Mouse (Mus musculus): ENCODE measurements around the gene Gm30191. TPM values are rescaled to one million over a fixed set of nuclear protein-coding genes. Genes with fewer than 3 reads are reported as not detected.

Gene Gm30191
- not detected in 2 replicates for polyA plus RNA-seq (2016; fragmentation: Nextera tagmentation; extraction: Ambion mirVana)

DNA sequence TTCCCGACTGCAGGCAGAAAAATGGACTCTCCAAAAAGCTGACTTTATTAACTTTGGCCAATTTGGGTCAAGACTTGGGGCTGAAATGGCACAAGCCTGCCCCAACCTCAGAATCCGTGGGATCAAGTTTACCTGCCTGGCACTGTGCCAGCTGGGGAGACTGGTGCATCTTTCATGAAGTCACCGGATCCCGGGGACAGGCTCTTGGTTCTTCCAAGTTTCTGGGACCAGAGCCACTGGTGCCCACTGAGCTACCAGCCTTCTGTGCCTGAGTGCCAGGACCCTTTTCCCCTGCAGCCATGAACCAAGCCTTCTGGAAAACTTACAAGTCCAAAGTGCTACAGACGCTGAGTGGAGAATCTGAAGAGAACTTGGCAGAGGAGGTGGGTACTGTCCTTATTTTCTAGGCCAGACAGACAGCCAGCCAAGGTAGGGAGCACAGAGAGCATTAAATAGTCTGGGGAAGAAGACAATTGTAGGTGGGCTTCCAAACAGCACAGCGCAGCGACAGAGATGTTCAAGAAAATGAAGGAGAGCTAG, at the start of gene Gm30191:
Gene Gm30191 (plus strand): TSS at position 217 of the 540 bp plus-strand sequence.
- peak within 1 kb of the TSS; percentile 93 for H3K4me2 ChIP-seq (replicated peaks)
- peaks cover 38% of the 10 kb centered on the region for H3K4me1 ChIP-seq
- no peak for ATAC-seq (ENCODE audit: insufficient number of reproducible peaks, insufficient read depth, low FRiP score, low TSS enrichment)
- no peak within 1 kb of the TSS for H3K27ac ChIP-seq
- H3K36me3 ChIP-seq = no peaks in the 10 kb centered on the region
- 69% methylated on average over 7 of the region's 7 CpGs for WGBS
- no peaks in the 10 kb centered on the region for H3K9me3 ChIP-seq
- peak within 1 kb of the TSS; percentile 70 for H3K4me3 ChIP-seq
- 0 out of 2 replicates have a peak within 1 kb of the TSS, but pooled peaks have one; percentile 24 for H3K9ac ChIP-seq
- H3K27me3 ChIP-seq = peaks cover 56% of the 10 kb centered on the region

DNA sequence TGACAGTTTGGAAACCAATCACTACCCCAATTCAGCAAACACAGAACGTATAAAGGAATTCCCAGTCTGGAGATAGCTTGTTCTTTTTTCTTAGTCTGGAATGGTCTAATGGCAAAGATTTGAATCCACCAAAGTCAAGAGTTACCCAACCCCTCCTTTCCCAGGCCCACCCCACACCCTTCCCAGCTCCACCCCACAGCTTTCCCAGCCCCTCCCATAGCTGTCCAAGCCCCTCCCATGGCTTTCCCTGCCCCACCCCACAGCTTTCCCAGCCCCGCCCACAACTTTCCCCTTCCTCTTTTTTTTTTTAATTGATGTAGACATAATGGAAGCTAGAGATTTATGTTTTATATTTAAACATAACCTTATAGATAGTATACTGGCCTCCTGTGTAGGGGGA, 47.4 kb upstream of the Gm30191 start:
- no peaks in the 10 kb centered on the region for H3K27me3 ChIP-seq
- H3K27ac ChIP-seq = no peak overlapping the region
- H3K4me2 ChIP-seq (replicated peaks) = no peak overlapping the region
- no peaks in the 10 kb centered on the region for H3K36me3 ChIP-seq
- H3K4me3 ChIP-seq = no peak overlapping the region
- no peaks in the 10 kb centered on the region for H3K9me3 ChIP-seq
- ATAC-seq (ENCODE audit: insufficient number of reproducible peaks, insufficient read depth, low FRiP score, low TSS enrichment) = no peak
- WGBS = 66% methylated on average over 2 of the region's 2 CpGs
- H3K4me1 ChIP-seq = no peaks in the 10 kb centered on the region
- H3K9ac ChIP-seq = no peak overlapping the region

DNA sequence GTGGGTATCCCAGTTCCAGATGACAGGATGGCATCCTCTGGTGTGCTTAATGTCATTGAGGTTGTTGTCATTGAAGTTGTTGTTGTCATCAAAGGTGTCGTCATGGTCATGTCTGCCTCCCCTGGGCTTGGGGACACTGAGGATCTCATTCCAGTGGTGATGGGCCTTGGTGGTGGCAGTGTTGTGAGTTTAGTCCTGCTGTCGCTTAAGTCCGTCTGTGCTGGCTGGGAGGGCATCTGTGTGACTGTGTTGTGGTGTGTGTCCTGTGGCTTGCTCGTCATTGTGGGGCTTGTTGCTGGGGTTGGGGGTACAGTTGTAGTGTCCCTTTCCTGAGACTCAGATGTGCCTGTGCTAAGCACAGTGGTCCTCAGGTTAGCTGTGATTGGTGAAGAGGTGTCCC, 43.8 kb upstream of the Gm30191 start, which contains the start of gene Gm7534:
Gene Gm7534 (minus strand): TSS at position 101 of the 400 bp plus-strand sequence.
- no peak within 1 kb of the TSS for H3K9ac ChIP-seq
- H3K36me3 ChIP-seq = no peaks in the 10 kb centered on the region
- ATAC-seq (ENCODE audit: insufficient number of reproducible peaks, insufficient read depth, low FRiP score, low TSS enrichment) = no peak
- H3K27me3 ChIP-seq = no peaks in the 10 kb centered on the region
- H3K4me3 ChIP-seq = no peak within 1 kb of the TSS
- no peak within 1 kb of the TSS for H3K4me2 ChIP-seq (replicated peaks)
- H3K4me1 ChIP-seq = peaks cover 6% of the 10 kb centered on the region; the same call in 1 of the 2 replicates
- WGBS = 92% methylated on average over 4 of the region's 4 CpGs
- H3K27ac ChIP-seq = no peak within 1 kb of the TSS
- no peaks in the 10 kb centered on the region for H3K9me3 ChIP-seq

DNA sequence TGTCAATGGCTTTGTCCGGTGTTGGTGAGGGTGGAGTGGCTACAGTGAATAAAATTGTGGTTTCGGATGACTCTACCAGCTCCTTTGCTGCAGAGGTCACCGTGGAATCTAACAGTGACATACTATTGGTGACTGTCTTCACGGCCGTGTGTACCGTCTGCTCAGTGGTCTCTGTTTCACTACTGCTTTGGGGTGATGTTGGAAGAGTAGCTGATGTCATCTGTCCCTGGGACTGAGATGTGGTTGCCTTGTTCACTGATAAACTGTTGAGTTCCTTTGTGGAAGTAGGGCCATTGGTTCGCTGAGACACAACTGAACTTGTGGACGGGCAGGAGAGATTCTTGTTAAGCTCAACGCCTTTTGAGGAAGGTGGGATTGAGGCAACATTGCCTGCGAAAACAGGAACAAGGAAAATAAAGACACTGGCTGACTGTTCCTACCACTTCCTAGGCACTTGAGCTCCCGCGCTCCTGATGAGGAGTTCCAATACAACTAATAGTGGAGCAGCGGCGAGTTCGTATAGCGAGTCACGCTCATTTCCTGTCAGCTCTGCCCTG, 43.3 kb upstream of the Gm30191 start:
- Histone ChIP-seq H3K36me3 (no peaks in the 10 kb centered on the region), H3K4me2 (replicated peaks) (no peak overlapping the region), H3K9me3 (no peaks in the 10 kb centered on the region), H3K9ac (no peak overlapping the region), H3K27me3 (0 out of 2 replicates have a peak, but pooled peaks cover under 1% of the 10 kb centered on the region), H3K4me1 (peaks cover 6% of the 10 kb centered on the region; the same call in 1 of the 2 replicates), H3K4me3 (no peak overlapping the region), H3K27ac (no peak overlapping the region)
- WGBS = 78% methylated on average over 17 of the region's 17 CpGs
- no peak for ATAC-seq (ENCODE audit: insufficient number of reproducible peaks, insufficient read depth, low FRiP score, low TSS enrichment)

DNA sequence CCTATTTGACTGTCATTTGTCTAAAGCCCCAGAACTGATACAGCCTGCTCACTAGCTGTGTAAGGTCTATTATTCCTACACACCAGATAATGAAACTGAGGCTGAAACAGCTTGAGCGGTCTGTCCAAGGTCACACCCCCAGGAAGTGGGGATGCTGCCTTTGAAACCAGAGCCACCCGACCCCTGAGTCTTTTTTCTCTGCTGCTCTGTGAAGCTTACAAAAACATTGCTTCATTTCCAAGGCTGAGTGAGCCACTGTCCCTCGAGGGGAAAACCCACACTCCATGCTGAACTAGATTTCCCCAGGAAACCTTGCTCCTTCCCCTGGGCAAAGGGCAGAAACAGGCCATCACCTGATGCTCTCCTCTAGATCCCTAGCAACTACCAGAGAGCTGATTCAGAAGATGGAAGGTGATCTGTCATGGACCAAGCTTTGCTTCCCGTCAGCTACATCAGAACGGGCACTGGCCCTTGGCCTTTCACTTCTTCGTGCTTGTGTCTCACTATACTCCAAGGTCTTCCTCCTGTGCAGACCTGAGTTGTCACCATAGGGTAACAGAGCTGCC, 40.2 kb upstream of the Gm30191 start:
- Histone ChIP-seq H3K27me3 (0 out of 2 replicates have a peak, but pooled peaks cover 7% of the 10 kb centered on the region), H3K4me3 (no peak overlapping the region), H3K4me2 (replicated peaks) (no peak overlapping the region), H3K4me1 (peaks cover 6% of the 10 kb centered on the region; the same call in 1 of the 2 replicates), H3K9ac (no peak overlapping the region), H3K9me3 (no peaks in the 10 kb centered on the region), H3K27ac (no peak overlapping the region), H3K36me3 (no peaks in the 10 kb centered on the region)
- 40% methylated on average over 6 of the region's 6 CpGs for WGBS
- no peak for ATAC-seq (ENCODE audit: insufficient number of reproducible peaks, insufficient read depth, low FRiP score, low TSS enrichment)

DNA sequence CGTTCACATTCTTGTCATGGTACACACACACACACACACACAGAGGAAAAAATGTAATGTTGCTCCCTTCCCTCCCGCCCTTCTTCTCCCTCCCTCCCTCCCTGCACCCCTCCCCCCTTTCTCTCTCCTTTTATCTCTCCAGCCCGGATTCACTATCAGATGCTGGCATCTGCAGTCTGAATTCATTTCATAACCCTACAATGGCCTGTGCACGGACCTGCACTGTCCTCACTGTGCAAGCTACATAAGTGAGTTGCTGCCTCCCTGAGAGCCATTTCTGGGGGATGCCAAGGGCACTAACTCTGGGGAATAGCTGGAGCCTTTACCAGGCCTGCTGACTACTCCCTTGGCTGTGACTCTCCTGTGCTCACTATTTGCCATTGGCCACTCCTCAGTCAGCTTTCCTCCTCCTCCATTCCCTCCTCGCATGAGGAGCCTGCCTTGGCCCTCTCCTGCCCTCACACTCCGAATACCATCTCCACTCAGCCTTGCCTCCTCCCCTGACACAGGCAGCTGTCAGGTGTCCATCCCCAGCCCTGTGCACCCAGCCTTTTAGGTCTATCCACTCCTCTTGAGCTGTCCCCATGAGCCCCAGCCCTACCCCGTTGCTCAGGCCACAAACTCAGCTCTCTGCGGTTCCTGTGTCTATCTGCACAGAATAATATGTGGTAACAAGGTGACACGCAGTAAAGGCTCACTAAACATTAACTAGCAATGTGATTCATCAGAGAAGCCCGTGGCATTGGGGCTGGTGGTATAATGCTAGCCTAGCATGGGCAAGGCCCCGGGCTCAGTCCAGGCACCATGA, 23.7 kb upstream of the Gm30191 start:
- no peak overlapping the region for H3K4me3 ChIP-seq
- no peak overlapping the region; the same call in 1 of the 2 replicates for H3K9ac ChIP-seq
- no peaks in the 10 kb centered on the region for H3K27me3 ChIP-seq
- H3K27ac ChIP-seq = no peak overlapping the region
- no peak overlapping the region for H3K4me2 ChIP-seq (replicated peaks)
- ATAC-seq (ENCODE audit: insufficient number of reproducible peaks, insufficient read depth, low FRiP score, low TSS enrichment) = no peak
- H3K9me3 ChIP-seq = no peaks in the 10 kb centered on the region
- no peaks in the 10 kb centered on the region for H3K36me3 ChIP-seq
- 63% methylated on average over 11 of the region's 11 CpGs for WGBS
- no peaks in the 10 kb centered on the region for H3K4me1 ChIP-seq

DNA sequence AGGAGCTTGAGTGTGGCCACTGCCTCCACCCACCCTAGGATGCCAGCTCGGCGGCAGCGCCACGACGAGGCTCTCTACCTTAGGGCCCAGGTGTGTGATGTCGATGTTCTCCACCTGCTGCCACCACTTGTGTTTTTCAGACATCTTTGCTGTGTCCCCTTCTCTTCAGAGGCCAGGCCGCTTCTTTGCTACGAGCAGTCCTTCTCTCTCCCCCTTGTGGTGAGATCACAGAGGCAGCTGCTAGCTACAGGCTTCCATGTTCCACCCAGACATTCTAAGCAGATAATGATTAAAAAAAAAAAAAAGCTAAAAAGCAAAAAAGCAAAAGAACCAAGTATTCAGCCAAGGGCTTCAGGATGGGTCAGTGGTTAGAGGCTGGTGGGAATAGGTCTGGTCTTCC, 19.5 kb upstream of the Gm30191 start, which contains the start of gene Catsper4:
Gene Catsper4 (minus strand): TSS at position 190 of the 400 bp plus-strand sequence.
- Histone ChIP-seq H3K36me3 (no peaks in the 10 kb centered on the region), H3K4me1 (no peaks in the 10 kb centered on the region), H3K9me3 (no peaks in the 10 kb centered on the region), H3K27me3 (no peaks in the 10 kb centered on the region), H3K9ac (no peak within 1 kb of the TSS), H3K4me3 (no peak within 1 kb of the TSS), H3K4me2 (replicated peaks) (no peak within 1 kb of the TSS), H3K27ac (no peak within 1 kb of the TSS)
- ATAC-seq (ENCODE audit: insufficient number of reproducible peaks, insufficient read depth, low FRiP score, low TSS enrichment) = no peak
- WGBS = 75% methylated on average over 8 of the region's 8 CpGs

DNA sequence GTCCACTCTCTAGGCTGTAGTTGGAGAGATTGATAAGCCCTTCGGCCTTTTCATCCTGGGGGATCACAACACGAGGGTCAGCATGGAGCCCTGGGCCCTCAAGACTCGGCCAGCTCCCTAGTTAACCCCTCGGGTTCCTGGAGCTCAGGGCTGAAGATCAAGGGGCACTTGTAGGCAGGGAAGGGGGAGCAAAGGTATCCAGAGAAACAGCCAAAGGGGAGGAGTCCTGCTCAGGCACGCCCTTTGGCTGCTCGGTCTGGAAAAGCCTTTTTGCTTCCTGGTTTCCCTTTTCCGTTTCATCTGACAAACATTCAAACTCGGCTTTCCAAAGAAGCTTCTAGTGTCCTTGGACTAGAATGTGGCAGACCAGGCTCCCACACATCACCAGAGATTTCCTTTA, 16.3 kb upstream of the Gm30191 start:
- Histone ChIP-seq H3K27ac (no peak overlapping the region), H3K27me3 (no peaks in the 10 kb centered on the region), H3K9ac (no peak overlapping the region), H3K36me3 (no peaks in the 10 kb centered on the region), H3K4me2 (replicated peaks) (no peak overlapping the region), H3K4me1 (no peaks in the 10 kb centered on the region), H3K4me3 (no peak overlapping the region), H3K9me3 (no peaks in the 10 kb centered on the region)
- no peak for ATAC-seq (ENCODE audit: insufficient number of reproducible peaks, insufficient read depth, low FRiP score, low TSS enrichment)
- 41% methylated on average over 8 of the region's 8 CpGs for WGBS

DNA sequence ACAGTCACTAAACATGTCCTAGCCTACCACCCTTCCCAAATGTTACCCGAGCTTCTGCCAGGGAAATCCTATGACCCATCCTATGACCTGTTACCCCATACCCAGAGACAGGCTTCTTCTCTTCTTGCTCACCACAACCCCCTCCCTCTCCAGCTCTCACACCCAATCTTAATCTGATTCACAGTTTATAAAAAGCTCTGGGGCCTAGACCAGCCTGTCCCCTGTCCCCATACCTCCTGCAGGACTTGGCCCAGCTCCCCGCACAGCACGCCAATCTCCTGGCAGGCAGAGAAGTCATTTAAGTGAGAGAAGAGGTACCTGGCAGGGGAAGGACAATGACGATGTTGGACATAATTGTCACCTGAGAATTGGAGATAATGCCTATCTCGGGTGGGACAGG, 11.9 kb upstream of the Gm30191 start:
- no peak overlapping the region for H3K9ac ChIP-seq
- no peak overlapping the region for H3K4me2 ChIP-seq (replicated peaks)
- no peak for ATAC-seq (ENCODE audit: insufficient number of reproducible peaks, insufficient read depth, low FRiP score, low TSS enrichment)
- H3K4me1 ChIP-seq = peaks cover 4% of the 10 kb centered on the region; the same call in 1 of the 2 replicates
- H3K36me3 ChIP-seq = no peaks in the 10 kb centered on the region
- WGBS = 78% methylated on average over 5 of the region's 5 CpGs
- no peak overlapping the region for H3K27ac ChIP-seq
- H3K9me3 ChIP-seq = no peaks in the 10 kb centered on the region
- no peak overlapping the region for H3K4me3 ChIP-seq
- H3K27me3 ChIP-seq = peaks cover 21% of the 10 kb centered on the region

DNA sequence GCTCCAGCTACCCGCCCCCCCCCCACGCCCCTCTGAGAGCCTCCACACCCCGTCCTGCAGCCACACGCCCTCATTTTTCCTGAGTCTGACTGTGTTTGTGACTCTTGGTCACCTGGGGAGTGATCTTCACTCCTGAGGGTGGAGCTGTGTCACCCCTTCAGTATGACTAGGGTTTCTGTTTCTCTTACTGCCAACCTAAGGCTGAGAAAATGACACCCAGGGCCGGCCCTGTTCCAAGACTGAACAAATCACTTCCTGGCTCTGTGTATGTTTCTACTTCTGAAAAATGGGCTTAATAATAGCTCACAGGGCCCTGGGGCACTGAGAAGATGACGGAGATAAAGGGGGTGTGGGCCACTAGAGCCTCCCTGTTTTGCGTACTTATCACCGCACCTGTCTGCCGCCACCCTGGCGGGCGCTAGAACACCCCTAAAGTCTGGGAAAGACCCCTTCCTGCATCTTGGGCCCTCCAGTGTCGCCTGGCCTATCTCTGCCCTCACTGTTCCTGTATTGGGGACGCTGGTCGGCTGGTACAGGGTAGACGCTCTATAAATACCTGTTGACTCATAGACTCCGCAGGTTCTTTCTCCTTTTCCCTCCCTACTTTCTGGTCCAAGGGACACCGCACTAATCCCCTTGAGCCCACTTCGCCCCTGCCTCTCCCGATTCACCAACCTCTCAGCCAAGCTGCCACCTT, 9.0 kb upstream of the Gm30191 start:
- Histone ChIP-seq H3K27ac (no peak overlapping the region), H3K27me3 (peaks cover 21% of the 10 kb centered on the region), H3K4me3 (peak overlapping the region; percentile 28), H3K4me2 (replicated peaks) (peak overlapping the region; percentile 42), H3K9ac (no peak overlapping the region), H3K9me3 (no peaks in the 10 kb centered on the region), H3K4me1 (peaks cover 4% of the 10 kb centered on the region; the same call in 1 of the 2 replicates), H3K36me3 (no peaks in the 10 kb centered on the region)
- ATAC-seq (ENCODE audit: insufficient number of reproducible peaks, insufficient read depth, low FRiP score, low TSS enrichment) = no peak
- WGBS = 18% methylated on average over 19 of the region's 19 CpGs

DNA sequence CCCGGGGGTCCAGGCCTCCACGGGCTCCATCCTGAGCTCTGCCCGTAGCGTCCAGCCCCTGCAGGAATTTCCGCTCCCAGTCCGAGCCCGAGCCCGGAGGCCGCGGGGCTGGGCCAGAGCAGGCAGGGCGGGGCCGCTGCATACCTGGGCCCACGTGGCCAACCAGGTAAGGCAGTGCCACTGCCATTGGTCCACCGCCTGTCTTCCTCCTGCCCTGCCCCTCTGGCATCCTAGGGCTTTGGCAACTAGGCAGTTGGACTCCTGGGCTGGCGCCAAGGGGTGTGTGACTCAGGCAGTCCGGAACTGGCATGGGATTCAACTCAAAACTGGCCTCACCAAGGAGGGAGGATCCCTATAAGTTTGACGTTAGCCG, 8.5 kb upstream of the Gm30191 start, which contains the start of gene Cnksr1:
Gene Cnksr1 (minus strand): TSS at position 121 of the 373 bp plus-strand sequence.
- Histone ChIP-seq H3K9ac (no peak within 1 kb of the TSS), H3K27ac (no peak within 1 kb of the TSS), H3K4me3 (peak within 1 kb of the TSS; percentile 28), H3K9me3 (no peaks in the 10 kb centered on the region), H3K4me1 (peaks cover 4% of the 10 kb centered on the region; the same call in 1 of the 2 replicates), H3K27me3 (peaks cover 21% of the 10 kb centered on the region), H3K36me3 (no peaks in the 10 kb centered on the region), H3K4me2 (replicated peaks) (peak within 1 kb of the TSS; percentile 42)
- WGBS = 1% methylated on average over 18 of the region's 18 CpGs
- ATAC-seq (ENCODE audit: insufficient number of reproducible peaks, insufficient read depth, low FRiP score, low TSS enrichment) = peak; percentile 62; the same call in 1 of the 2 replicates
